Mouse (Mus musculus) hindbrain, embryonic 16.5 days (tissue): ENCODE data around the gene A930004D18Rik. TPM values are rescaled to one million over a fixed set of nuclear protein-coding genes. Genes with fewer than 3 reads are reported as not detected.
"Not testable (repeated sequence)": the region's sequence is repeated elsewhere in the genome, so short reads cannot be mapped to it uniquely, and the experiment has no call there.

Source experiments
- ATAC-seq: fragments of 200-750 bp; cut with Nextera tagmentation; 2 replicates; pipeline ENCODE4 v1.8.0; 2017; ENCODE audit warnings: moderate TSS enrichment, moderate library complexity
- H3K27ac ChIP-seq: fragments of 300-500 bp; sonication (generic); 2 replicates; pipeline ENCODE4 v1.5.1; 2014; ENCODE audit warnings: low read depth, mild to moderate bottlenecking, control low read depth, low read length, moderate library complexity
- H3K27me3 ChIP-seq: fragments of 300-500 bp; sonication (generic); replicated peaks from 2 replicates; pipeline ENCODE4 v1.6.1; 2014; ENCODE audit warnings: low read length; ENCODE audit not compliant: control insufficient read depth, insufficient read depth
- H3K36me3 ChIP-seq: fragments of 300-500 bp; sonication (generic); 2 replicates; pipeline ENCODE4 v1.6.1; 2014; ENCODE audit warnings: mild to moderate bottlenecking, low read length, moderate library complexity, mixed read lengths; ENCODE audit not compliant: control insufficient read depth, insufficient read depth
- H3K4me1 ChIP-seq: fragments of 300-500 bp; sonication (generic); 2 replicates; pipeline ENCODE4 v1.6.1; 2014; ENCODE audit warnings: low read depth, low read length; ENCODE audit not compliant: control insufficient read depth, insufficient read depth
- H3K4me2 ChIP-seq: fragments of 300-500 bp; sonication (generic); 2 replicates; pipeline ENCODE4 v1.6.1; 2014; ENCODE audit warnings: mild to moderate bottlenecking, low read length, control low read depth, moderate library complexity
- H3K4me3 ChIP-seq: fragments of 300-500 bp; sonication (generic); 2 replicates; pipeline ENCODE4 v1.5.1; 2014; ENCODE audit warnings: mild to moderate bottlenecking, low read length, control low read depth, moderate library complexity
- H3K9ac ChIP-seq: fragments of 300-500 bp; sonication (generic); 2 replicates; pipeline ENCODE4 v1.6.1; 2014; ENCODE audit warnings: low read depth, mild to moderate bottlenecking, control low read depth, low read length, moderate library complexity
- H3K9me3 ChIP-seq: fragments of 300-500 bp; sonication (generic); 2 replicates; pipeline ENCODE4 v1.6.1; 2014; ENCODE audit warnings: mild to moderate bottlenecking, low read length, moderate library complexity; ENCODE audit not compliant: control insufficient read depth
- WGBS: fragments of 180-500 bp; shearing (Covaris S2); extraction: QIAGEN DNeasy Blood & Tissue Kit; methylation state at CpG from one replicate; pipeline ENCODE4 v1.1.7; 2014; 5-methylcytosine and 5-hydroxymethylcytosine counted together
- polyA plus RNA-seq: library from polyadenylated mRNA; unstranded; fragments of >200 nt; fragmentation: Nextera tagmentation; extraction: Ambion mirVana; gene quantifications from 2 replicates; pipeline ENCODE4 v1.2.1, GENCODE M21; 2015

A930004D18Rik gene
- polyA plus RNA-seq, 1 experiment from 2014 or later = 8.2 TPM

DNA sequence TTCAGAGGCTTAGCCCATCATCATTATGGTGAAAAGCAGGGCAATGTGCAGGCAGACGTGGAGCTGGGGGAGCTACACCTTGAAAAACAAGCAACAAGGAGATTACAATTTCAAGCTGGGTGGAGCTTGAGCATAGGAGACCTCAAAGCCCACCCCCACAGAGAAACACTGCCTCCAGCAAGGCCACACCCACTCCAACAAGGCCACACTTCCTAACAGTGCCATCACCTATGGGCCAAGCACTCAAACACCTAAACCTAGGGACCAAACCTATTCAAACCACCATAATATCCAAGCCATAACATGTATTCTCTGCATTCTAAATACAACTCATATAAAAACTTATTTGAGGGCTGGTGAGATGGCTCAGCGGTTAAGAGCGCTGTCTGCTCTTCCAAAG, 35.2 kb downstream of the A930004D18Rik start:
- Histone ChIP-seq H3K4me3 (no peak overlapping the region), H3K9me3 (no peaks in the 10 kb centered on the region; the same call in 1 of the 2 replicates), H3K9ac (no peak overlapping the region), H3K27me3 (no peaks in the 10 kb centered on the region), H3K36me3 (no peaks in the 10 kb centered on the region), H3K4me2 (no peak overlapping the region), H3K4me1 (no peaks in the 10 kb centered on the region), H3K27ac (no peak overlapping the region)
- ATAC-seq = no peak
- WGBS = 97% methylated on average over 3 of the region's 3 CpGs

DNA sequence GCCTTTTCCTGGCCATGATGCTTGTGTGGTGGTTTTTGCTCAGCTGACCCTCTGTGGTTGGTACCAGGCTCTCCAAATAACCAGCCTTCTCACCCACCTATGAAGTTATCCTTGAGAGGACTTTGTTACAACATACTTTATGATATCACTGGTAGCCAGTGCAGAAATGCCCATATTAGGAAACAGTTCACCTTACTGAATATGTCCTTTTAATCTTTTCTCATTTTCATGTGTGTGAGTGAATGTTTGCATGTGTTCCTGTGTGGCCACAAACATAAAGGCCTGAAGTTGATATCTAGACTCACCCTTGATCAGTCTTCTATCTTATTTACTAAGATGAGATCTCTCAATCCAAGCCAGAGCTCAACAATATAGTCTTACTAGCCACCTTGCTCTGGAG, 40.7 kb downstream of the A930004D18Rik start, which contains the start of gene H2al2a:
Gene H2al2a (minus strand): TSS at position 101 of the 400 bp plus-strand sequence.
- H3K9ac ChIP-seq = no peak within 1 kb of the TSS
- no peak within 1 kb of the TSS for H3K4me3 ChIP-seq
- no peak within 1 kb of the TSS for H3K27ac ChIP-seq
- H3K27me3 ChIP-seq = no peaks in the 10 kb centered on the region
- H3K9me3 ChIP-seq = no peaks in the 10 kb centered on the region; the same call in 1 of the 2 replicates
- no peak for ATAC-seq
- no peaks in the 10 kb centered on the region for H3K4me1 ChIP-seq
- no peak within 1 kb of the TSS for H3K4me2 ChIP-seq
- H3K36me3 ChIP-seq = no peaks in the 10 kb centered on the region

DNA sequence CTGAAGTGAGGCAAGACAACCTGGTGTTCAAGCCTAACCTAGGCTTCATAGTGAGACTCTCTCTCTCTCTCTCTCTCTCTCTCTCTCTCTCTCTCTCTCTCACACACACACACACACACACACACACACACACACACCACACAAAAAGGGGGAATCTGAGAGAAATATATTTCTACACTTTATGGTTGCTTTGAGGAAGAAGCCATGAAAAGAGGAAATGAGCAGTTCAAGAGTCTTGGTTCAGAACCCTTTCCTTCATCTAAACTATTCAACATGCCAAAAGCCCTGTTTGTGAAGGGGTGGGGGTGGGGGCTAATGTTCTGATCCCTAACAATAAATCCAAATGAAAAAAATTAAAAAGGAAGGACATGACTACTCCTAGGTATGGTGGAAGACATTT, 48.0 kb downstream of the A930004D18Rik start:
- H3K9ac ChIP-seq = no peak overlapping the region
- H3K27ac ChIP-seq = no peak overlapping the region
- no peak overlapping the region for H3K4me3 ChIP-seq
- H3K9me3 ChIP-seq = no peaks in the 10 kb centered on the region
- H3K36me3 ChIP-seq = no peaks in the 10 kb centered on the region
- no peaks in the 10 kb centered on the region for H3K27me3 ChIP-seq
- H3K4me2 ChIP-seq = no peak overlapping the region
- H3K4me1 ChIP-seq = no peaks in the 10 kb centered on the region
- no peak for ATAC-seq

DNA sequence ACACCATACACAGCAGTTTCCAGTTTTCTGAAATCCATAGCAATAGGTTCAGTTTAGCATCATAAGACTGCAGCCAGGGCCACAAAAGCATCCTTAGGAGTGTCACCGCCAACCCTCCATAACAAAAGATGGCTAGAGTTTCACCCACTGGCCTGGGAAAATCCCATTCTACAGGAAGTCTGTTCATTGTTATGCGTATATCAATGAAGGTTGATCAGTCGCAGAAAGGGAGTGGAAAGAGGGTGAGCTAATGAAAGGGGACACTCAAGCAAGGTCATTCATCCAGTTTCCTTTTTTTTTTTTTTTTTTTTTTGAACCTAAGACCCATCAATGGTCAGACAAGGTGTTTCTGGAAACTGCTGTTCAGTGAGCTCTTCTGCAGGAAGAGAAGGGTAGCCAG, 48.4 kb downstream of the A930004D18Rik start:
- no peak overlapping the region for H3K27ac ChIP-seq
- H3K9me3 ChIP-seq = no peaks in the 10 kb centered on the region
- H3K4me2 ChIP-seq = no peak overlapping the region
- no peaks in the 10 kb centered on the region for H3K4me1 ChIP-seq
- 45% methylated on average over 3 of the region's 3 CpGs for WGBS
- no peak overlapping the region for H3K4me3 ChIP-seq
- H3K27me3 ChIP-seq = no peaks in the 10 kb centered on the region
- no peaks in the 10 kb centered on the region for H3K36me3 ChIP-seq
- no peak for ATAC-seq
- no peak overlapping the region for H3K9ac ChIP-seq

DNA sequence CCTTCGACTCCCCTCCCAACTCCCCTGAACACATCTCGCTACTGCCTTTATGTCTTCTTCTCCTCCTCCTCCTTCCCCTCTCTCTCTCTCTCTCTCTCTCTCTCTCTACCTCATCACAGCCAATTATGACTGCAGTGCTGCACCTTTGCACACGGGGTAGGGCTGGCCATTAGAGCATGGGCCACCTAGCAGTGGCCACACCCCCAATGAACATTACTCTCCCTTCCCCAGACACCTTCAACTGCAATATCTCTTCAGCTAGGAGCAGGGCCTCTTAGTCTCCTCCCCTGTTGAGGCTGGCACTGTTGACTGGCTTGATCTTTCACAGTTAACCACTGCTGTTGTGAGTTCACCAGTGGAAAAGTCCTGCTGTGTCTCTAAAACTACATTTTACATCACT, 50.8 kb downstream of the A930004D18Rik start:
- Histone ChIP-seq H3K4me3 (no peak overlapping the region), H3K9ac (no peak overlapping the region), H3K27me3 (no peaks in the 10 kb centered on the region), H3K27ac (no peak overlapping the region), H3K4me1 (no peaks in the 10 kb centered on the region), H3K9me3 (no peaks in the 10 kb centered on the region), H3K4me2 (no peak overlapping the region), H3K36me3 (no peaks in the 10 kb centered on the region)
- WGBS = 85% methylated on average over 3 of the region's 3 CpGs
- ATAC-seq = no peak

DNA sequence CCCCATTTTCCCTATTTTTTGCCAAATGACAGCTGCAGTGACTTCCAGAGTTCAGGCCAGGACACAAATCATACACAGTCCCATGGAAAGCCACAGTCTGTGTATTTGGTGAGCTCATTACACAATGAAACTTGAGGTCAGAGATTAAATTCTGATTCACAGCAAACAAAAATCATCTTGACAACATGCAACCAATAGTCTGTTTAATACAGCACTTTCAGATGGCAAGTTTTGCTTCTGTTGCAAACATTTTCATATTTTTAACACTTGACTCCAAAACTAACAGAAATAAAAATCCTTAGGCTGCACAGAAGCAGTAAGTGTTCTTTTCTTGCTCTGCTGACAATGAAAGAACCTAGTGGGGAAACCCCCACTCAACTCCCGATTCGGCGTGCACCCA, 52.8 kb downstream of the A930004D18Rik start:
- H3K4me3 ChIP-seq = no peak overlapping the region
- H3K27me3 ChIP-seq = no peaks in the 10 kb centered on the region
- ATAC-seq = no peak
- H3K36me3 ChIP-seq = no peaks in the 10 kb centered on the region
- H3K27ac ChIP-seq = no peak overlapping the region
- H3K4me2 ChIP-seq = no peak overlapping the region
- no peaks in the 10 kb centered on the region for H3K4me1 ChIP-seq
- H3K9ac ChIP-seq = no peak overlapping the region
- no peaks in the 10 kb centered on the region for H3K9me3 ChIP-seq
- 96% methylated on average over 3 of the region's 3 CpGs for WGBS

DNA sequence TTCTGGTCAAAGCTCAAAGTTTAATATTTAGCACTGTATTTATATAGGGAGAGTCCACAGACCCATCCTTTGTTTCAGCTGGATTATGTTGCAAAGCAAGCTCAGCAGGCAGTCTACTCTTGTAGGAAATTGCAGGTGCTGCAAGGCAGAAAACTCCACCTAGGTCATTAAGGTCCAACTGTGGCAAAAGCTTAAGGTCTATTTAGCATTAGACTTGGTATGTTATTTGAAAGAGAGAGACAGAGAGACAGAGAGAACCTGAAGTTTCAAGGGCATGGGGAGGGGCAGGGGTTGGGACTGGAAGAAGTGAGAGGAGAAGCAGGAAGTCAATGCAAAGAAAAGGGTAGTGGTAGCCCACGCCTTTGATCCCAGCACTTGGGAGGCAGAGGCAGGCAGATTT, 54.8 kb downstream of the A930004D18Rik start:
- Histone ChIP-seq H3K27me3 (no peaks in the 10 kb centered on the region), H3K9me3 (no peaks in the 10 kb centered on the region), H3K36me3 (no peaks in the 10 kb centered on the region), H3K4me1 (no peaks in the 10 kb centered on the region), H3K4me3 (no peak overlapping the region), H3K27ac (no peak overlapping the region), H3K9ac (no peak overlapping the region), H3K4me2 (no peak overlapping the region)
- WGBS = 93% methylated on average over 1 of the region's 1 CpGs
- no peak for ATAC-seq

DNA sequence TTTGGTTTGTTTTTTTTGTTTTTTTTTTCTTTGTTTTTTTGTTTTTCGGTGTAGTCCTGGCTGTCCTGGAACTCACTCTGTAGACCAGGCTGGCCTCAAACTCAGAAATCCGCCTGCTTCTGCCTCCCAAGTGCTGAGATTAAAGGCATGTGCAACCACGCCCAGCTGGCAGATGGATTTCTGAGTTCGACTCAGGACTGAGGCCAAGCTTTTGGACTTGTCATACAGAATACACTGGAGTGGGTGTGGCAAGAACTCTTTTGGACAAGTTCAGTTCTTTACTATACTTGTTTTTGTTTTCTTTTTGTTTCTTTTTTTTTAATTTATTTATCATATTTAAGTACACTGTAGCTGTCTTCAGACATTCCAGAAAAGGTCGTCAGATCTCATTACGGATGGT, 58.8 kb downstream of the A930004D18Rik start:
- Histone ChIP-seq H3K4me2 (no peak overlapping the region), H3K27me3 (no peaks in the 10 kb centered on the region), H3K4me3 (no peak overlapping the region), H3K9me3 (no peaks in the 10 kb centered on the region), H3K9ac (no peak overlapping the region), H3K36me3 (no peaks in the 10 kb centered on the region), H3K4me1 (no peaks in the 10 kb centered on the region), H3K27ac (no peak overlapping the region)
- 96% methylated on average over 6 of the region's 6 CpGs for WGBS
- no peak for ATAC-seq

DNA sequence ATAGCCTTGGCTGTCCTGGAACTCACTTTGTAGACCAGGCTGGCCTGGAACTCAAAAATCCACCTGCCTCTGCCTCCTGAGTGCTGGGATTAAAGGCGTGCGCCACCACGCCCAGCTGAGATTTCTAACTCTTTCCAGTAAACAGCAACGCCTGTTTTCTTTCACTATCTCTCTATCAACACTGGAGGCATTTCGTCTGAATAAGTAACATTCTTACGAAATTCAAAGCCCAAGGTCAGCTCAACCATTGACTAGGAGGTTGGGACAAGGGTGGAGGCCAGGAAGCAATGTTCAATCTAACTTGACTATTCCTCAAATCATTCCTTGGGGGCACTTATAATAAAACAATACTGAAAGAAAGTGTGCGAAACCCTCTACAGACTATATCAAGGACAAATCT, 59.3 kb downstream of the A930004D18Rik start:
- not testable (repeated sequence) for H3K36me3 ChIP-seq, H3K9me3 ChIP-seq, H3K4me2 ChIP-seq, H3K27ac ChIP-seq, H3K4me3 ChIP-seq, H3K9ac ChIP-seq, H3K27me3 ChIP-seq, ATAC-seq, H3K4me1 ChIP-seq
- 93% methylated on average over 7 of the region's 7 CpGs for WGBS

DNA sequence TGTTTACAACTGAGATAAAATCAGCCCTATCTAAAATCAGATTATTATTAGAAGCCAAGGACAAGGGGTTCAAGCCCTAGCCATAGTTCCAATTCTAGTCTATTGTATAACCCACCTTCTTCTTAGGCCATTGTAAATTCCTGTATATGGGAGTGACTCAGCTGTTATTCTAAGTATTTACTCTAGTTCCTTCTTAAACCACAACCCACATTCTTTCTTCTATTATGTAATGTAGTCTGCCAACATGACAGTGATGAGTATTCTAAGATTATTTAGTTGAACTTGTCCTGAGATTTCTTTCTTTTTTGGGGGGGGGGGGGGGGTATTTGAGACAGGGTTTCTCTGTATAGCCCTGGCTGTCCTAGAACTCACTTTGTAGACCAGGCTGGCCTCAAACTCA, 59.9 kb downstream of the A930004D18Rik start:
- H3K36me3 ChIP-seq, H3K4me2 ChIP-seq, H3K4me1 ChIP-seq, ATAC-seq, H3K9ac ChIP-seq, H3K27me3 ChIP-seq, H3K27ac ChIP-seq, H3K4me3 ChIP-seq, H3K9me3 ChIP-seq: not testable (repeated sequence)
